Mouse (Mus musculus) left cerebral cortex, postnatal 14 days (tissue): ENCODE measurements around the gene Dab1. TPM values are rescaled to one million over a fixed set of nuclear protein-coding genes. Genes with fewer than 3 reads are reported as not detected.
A peak's percentile ranks its signal among the peaks of the same experiment; 100 is the strongest.

Experiments
- DNase-seq, 2 experiments: peaks; one replicate each; pipeline ENCODE4 v3.0.0; 2021 to 2022; ENCODE audit warnings: low spot score in 2 of 2, mixed read lengths in 1 of 2
- intact Hi-C: fragments of 180-260 bp; cut with DNase I; formaldehyde crosslinking; loops from one replicate; pipeline ENCODE4 v1.15.1; 2025
- total RNA-seq, 2 experiments: library from RNA; stranded (reverse); gene quantifications; 2 replicates each; pipeline ENCODE4 v1.2.3; 2021

Dab1 gene
- total RNA-seq, 2 experiments from 2014 or later = 92.3 to 101 TPM

DNA sequence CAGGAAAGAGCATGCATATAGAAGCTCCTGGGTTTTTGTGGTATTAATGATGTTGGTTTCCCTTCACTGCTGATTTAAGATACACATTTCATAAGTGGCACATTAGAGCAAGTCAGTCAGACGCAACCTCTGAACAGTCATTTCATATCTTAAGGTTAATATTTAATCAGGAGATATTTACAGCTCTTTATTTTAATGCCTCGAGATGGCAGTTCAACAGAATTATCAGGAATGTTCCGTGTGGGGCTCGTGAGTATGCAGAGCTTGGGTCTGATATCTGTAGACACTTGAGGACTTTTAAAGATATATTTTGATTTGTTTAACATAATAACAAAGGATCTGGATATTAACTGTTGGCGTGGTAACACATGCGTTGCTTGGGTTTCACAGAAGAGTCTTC lies 892.7 kb downstream of the Dab1 start:
- intact Hi-C loops = no loop called here
- DNase-seq = no peak

DNA sequence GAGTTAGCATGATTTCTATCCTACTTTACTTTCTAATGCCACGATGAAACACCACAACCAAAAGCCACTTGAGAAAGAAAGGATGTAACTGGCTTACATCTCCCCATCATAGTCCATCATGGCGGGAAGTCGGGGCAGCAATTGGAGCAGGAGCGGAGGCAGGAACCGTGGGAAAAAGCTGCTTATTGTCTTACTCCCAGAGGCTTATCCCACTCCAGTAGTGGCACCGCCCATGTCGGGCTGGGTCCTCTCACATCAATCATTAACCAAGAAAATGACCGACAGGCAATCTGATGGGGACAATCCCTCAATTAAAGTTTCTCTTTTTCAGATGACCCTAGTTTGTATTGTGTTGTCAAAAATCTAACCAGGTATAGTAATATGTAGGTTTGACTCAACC lies 893.4 kb downstream of the Dab1 start:
- intact Hi-C loops = no loop called here
- DNase-seq = no peak

DNA sequence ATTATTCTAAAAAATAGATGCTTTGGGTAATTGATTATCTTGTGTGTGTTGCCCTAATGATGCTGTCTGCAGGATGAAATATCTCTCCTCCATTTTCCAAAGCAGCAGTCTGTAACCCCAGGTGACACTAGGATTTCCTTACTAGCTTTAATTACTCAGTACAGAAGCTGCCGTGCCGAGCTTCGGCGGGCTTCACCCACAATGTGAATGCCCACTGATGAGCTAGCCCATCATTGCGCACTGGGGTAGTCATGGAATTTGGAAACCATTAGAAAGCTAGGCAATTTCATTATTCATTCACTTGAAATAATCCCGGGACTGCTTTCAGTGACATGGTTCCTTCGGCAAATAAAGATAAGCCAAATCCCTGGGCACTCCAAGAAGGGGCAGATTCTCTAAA lies 894.5 kb downstream of the Dab1 start:
- intact Hi-C loops = no loop called here
- DNase-seq = no peak

DNA sequence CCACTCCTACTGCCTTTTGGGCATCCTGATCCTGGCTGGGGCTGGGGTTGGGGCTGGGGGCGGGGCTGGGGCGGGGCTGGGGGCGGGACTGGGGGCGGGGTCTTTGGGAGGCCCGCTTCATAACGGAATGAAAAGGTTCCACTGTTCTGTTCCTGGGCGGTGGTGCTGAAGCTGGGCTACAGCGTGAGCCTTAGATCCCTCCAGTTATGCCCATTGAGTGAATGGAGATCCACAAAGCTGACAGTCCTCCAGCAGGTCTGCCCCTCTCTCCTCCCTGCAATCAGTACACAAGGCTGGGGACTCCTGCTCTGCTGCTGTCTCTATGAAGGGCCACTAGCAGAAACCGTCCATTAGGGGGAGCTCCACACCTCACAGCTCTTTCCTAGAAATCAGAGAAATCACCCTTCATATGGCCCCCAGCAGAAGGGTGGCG lies 895.4 kb downstream of the Dab1 start:
- intact Hi-C loops = no loop called here
- DNase-seq = peak; percentile 56 to 59

DNA sequence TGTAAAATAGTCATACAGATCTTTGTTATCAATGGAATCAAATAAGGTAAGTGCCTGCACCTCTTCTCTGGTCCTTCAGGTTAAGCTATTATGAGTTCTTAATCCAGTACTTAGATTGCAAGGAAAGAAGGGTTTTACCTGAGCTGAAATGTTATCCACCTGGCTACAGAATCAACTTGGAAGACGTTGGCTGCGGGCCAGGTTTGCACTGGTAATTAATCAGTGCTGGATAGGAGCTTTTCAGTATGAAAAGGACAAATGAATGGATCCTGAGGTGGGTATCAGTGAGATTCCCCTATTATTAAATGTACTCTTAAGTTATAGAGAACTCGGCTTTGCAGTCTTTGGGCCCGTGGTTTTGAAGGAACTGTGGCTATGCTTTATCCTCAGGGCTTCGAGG lies 896.5 kb downstream of the Dab1 start:
- intact Hi-C loops = no loop called here
- DNase-seq = no peak

DNA sequence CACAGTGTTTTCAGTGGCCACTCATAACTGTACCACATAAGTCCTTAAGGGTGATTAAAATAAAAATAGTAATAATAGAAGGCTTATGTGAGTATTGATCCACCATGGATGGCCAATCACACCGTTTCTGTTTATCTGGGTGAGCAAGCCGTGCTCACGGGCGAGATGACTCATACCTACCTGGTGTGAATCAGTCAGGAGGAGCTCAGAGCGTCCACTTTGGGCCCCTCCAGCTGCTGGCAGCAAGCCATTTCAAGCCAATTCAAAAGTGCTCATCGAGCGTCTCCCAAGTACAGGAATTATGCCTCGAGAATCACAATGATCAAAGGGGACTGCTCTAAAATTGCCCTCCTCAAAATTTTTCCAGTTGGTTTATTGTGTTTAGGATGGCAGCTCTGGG lies 903.2 kb downstream of the Dab1 start:
- DNase-seq = no peak
- intact Hi-C loops = no loop called here

DNA sequence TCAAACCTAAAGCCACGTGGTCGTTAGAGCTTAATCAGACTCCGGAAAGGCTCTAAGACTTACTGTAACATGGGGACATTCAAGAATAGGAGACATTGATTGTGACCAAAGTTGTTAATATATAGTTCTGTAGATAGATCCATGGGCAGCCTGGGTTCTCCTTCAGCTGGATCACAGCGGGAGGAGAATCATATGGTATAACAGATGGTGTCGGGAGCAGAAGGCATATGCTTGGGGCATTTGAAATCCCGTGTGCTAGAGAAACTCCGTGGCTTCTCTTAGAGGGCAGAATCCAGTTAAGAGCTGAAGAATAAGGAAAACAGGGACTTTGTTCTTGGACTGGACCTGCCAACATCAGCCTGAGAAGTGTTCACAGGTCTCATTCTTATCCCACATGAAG lies 904.6 kb downstream of the Dab1 start:
- intact Hi-C loops = no loop called here
- DNase-seq = no peak

DNA sequence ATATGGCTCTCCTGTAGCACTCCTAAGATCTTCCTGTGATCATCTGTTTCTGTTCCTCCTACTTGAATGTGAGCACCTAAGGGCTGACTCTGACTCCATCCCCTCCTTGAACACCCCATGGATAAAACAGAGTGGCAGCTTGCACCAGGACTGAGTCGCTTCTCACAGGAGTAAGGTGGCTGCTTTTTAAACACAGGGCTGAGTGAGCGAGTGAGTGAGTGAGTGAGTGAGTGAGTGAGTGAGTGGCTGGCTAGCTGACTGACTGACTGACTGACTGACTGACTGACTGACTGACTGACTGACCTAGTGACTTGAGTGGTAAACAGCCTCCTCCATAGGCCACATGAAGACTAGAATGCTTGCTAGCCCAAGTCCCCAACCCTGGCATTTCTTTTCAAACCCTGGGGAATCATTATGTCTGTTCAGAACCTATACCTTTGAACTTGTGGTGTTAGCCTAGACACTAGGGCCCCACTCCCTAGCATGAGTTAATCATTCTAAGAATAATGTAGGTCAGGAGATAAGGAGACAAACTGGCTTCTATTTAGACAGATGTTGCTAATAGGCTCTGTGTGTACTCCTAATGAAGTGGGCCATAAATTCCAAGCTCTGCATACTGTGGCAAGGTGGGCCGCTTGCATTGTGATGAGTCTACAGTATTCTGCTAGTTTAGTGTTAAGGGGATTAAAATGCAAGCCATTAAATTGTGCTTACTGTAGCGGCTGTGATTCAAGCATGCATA lies 910.9 kb downstream of the Dab1 start:
- no peak for DNase-seq
- intact Hi-C loops = no loop called here

DNA sequence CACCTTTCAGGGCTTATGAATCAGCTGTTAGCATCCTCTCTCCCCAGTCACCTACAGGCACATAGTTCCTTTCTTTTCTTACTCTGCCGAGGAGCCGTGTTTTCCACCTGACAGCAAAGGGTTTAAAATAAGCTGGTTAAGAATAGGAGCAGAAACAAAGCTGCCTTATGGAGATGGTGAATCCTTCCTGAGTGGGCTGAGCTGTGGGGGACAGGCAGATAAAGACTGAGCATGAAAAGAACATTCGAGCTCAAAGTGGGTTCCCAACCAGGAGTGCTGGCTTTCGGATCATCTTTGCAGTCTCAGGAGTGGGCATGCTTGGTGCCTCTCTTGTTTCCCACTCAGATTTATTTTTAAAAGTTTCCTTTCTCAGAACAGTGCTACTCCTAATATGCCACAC lies 913.7 kb downstream of the Dab1 start:
- DNase-seq = peak; percentile 58 to 69
- intact Hi-C loops = no loop called here

DNA sequence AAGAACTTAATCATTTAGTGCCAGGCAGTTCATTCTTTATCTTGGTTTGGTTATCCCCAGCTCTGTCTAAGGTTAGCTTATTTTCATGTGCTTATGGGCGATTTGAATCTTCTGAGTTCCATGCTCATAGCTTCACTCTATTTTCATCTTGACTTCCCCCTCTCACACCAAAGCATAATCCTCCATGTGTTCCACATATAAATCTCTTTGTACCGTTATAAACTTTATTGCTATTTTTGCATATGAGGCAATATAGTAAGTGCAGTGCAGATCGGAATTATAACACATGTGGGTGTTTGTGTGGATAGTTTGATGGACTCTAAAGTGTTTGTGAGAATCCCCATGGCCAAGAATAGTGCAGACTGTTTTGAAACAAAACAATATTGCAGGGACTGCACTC lies 919.3 kb downstream of the Dab1 start:
- peak in 1 of 2 experiments; percentile 21 for DNase-seq
- intact Hi-C loops = no loop called here

DNA sequence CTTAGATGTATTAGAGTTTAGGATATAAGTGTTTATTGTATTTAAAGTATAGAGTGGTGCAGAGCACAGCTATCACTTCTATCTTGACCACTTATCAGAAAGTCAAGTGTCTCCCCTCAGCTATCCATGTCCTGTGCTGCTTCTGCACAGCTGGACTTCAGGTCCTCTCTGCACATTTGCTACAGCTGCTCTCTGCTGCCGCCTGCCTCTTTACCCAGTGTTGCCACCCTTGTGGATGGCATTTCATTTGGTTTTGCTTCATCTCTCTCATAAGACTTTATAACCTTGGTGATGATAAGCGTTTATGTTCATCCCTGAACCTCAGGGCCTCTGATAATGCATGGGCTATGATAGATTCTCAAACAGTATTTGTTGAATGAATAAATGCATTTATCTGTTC lies 919.9 kb downstream of the Dab1 start:
- no peak for DNase-seq
- intact Hi-C loops = no loop called here

DNA sequence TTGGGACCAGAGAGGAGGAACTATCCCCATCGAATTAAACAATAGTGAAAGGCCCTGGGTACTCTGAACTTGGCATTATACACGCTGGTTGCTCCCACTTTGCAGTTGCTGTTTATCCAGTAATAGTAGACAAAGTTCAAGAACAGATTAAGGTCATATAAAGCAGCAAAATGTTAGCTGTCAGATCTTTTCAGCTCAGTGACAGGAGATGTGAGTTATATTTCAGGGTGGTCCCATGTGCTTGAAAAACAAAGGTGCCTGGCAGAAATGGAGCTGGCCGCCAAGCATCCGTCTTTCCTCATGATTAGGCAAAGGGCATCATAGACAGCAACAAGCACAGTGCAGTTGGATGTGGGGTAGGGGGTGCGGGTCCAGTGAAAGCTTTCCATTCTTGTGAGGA lies 927.9 kb downstream of the Dab1 start:
- intact Hi-C loops = loop anchor here (10.0 kb wide), 1 partner anchor 172 kb away; no protein-coding TSS in a partner anchor
- no peak for DNase-seq

DNA sequence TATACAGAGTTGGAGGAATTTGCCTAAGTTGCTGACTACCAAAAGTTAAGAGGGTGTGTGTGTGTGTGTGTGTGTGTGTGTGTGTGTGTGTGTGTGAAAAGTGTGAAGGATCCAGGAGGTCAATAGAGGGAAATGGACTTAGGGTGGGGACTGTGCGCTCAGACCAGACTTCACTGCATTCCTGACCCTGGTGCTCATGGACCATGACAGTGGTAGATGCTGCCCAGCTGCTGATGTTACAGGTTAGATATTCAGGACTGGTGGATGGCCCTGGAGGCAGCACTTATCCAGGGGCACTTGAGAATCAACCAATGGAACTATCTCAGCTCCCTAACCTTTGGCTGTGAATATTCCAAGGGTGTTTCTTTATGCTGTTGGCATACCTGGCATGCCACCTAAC lies 929.1 kb downstream of the Dab1 start:
- no peak for DNase-seq
- intact Hi-C loops = loop anchor here (10.0 kb wide), 1 partner anchor 173 kb away; no protein-coding TSS in a partner anchor

DNA sequence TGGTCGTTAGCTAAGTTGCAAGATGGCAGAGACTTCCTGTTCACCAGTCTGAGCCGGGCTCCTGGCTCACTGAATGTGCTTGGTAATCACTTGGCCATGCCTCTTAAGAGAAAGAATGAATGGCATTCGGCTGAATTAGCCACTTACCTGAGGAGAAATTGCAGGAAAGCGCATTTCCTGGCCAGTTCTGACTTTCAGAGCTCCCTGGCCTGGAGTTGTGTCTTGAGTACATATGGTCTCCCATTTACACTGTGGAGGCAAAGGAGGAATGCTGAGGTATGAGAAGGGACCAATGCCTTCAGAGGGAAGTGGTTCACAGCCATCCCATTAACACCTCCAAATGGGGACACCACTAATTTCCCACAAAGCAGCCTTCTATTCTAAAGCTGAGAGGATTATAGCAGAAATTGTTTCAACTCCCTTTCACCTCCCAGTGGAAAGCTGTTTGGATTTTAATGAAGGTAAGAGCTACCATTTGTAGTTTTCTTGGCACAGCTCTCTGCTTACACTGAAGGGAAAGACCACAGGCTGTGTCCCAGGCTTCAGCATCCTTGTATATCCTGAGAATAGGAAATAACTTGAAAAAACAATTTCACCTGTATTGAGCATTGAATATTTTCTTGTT lies 931.5 kb downstream of the Dab1 start:
- intact Hi-C loops = no loop called here
- DNase-seq = no peak

DNA sequence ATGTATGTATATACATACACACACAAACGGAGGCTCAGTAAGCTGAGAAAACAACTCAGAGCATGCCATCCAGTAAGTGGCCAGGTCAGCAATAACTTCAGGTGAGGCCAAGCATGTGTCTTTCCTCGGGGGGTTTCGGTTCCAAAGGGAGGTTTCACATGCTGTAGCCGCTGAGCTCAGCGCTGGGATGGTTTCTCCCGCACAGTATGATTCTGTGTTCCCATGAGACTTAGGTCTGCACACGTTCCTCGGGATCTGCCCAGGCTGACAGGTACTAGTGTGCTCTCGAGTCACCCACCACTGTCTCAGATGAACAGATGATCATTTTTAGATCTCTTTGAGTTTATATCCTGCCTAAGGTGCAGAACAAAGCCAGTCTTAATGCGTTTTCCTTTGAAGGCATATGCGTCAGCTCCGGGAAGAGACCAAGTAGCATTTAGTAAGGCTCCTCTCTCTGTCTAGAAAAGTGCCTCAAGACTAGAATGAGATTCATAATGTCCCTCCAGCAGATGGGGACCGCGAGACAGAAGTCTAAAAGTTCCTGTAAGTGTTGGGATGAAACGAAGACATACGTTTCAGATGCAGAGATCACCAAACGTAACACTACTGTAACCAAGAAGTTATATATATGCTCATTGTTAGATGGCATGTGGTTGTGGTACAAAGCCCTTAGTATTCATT lies 932.4 kb downstream of the Dab1 start:
- intact Hi-C loops = no loop called here
- peak; percentile 19 to 22 for DNase-seq

DNA sequence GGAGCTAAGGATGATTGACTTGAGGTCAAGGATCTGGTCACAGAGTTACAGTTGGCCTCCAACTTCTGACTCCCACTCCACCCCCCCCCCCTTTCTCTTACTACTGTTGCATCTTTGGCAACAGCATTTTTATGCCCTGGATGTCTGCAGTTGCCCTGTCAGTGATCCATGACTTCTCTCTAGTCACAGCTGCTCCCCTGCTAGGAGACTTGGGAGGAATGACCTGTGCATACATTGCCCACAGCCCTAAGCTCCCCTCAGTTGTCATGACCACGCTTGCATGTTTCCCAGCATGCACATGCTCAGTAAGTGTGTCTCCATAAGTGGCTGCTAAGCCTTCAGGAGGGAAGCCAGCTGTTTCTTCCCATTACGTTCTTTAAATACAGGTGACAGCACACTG lies 936.2 kb downstream of the Dab1 start:
- intact Hi-C loops = no loop called here
- no peak for DNase-seq

DNA sequence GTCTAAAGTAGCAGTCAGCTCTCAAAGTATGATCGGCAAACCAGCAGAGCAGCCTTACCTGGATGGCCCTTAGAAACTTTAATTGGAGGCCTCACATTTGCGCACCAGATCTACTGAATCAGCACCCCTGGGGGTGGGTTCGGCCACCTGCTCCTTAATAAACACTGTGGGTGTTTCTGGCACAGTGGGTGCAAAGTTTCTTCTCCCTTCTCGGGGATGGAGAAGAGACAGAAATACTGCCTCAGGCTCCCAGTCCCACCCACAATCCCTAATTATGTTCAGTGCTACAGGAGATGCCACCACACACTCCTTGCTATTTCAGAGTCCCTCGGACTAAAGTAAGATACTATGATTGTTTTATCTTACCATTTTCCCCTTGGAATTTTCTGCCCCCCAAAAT lies 944.4 kb downstream of the Dab1 start:
- intact Hi-C loops = no loop called here
- no peak for DNase-seq

DNA sequence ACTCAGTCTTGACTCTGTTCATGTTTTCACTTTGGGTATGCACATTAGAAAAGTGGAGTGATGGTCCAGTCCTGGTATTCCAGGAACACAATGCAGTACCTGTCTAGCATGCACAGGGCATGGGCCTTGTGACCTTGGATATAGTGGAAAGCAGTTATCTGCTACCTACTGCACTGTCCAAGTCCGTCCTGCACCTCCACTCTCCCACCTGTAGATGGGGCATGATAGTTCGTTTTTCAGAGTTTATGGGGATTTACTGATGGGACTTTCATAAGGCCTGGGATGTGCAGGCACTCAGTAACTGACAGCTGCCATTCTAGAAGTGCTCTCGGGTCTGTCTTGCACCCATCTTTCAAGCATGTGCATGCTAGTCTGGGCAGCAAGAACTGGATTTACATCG lies 951.4 kb downstream of the Dab1 start:
- intact Hi-C loops = no loop called here
- DNase-seq = no peak

DNA sequence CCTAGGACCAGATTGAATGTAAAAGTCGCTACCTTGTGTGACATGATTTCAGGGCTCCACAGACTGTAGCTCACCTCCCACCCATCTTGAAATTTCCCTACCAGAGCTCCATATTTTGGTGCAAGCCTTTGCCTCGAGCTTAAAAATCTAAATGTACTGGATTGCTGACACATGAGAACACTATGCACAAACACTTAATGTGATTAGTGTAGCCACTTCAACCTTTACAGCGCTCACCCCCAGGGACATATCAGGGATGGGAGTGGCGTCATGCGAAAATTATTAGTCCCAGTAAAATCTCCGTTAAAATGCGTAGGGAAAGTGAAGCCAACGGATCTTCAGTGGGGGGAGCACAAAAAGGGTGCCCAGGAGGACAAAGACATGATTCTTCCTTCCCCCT lies 953.3 kb downstream of the Dab1 start:
- intact Hi-C loops = no loop called here
- no peak for DNase-seq

DNA sequence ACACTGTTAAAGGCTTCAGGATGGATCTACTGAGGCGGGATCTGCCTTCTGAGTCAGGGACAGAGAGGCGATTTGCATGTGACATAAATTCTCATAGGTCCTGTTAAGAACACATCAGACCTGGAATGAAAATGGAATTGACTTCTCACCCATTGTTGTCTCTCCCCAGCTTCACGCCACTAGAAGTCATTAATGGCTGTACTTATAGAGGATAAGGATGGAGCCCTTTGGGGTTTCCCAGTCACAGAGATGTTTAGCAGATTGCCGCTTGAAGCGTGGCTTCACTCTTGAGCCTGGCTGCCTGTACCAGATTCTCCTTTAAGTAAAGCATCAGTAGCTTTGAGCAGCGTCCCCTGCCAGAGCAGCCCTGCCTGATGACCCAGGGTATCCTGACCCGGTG lies 954.3 kb downstream of the Dab1 start:
- intact Hi-C loops = no loop called here
- DNase-seq = no peak

DNA sequence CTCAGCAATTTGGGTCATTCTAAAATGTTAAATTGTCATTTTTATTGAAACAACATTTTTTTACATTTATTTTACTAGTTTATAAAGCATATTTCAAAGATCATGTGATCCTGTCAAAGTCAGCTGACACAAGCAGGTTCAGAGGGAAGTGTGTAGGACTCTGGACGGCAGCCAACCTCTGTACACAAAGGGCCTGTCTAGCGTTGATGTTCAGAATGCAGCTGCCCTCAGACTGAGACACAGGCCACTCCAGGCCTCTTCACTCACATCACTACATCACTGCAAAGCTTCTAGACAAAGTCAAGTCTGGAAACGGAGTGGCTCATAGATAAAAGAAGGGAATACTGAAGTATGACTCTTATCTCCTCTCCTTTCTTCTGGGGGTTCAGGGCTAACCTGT lies 959.2 kb downstream of the Dab1 start:
- no peak for DNase-seq
- intact Hi-C loops = no loop called here
